Mouse (Mus musculus): ENCODE measurements around the gene Klrb1. TPM values are rescaled to one million over a fixed set of nuclear protein-coding genes. Genes with fewer than 3 reads are reported as not detected.

The Klrb1 gene
- polyA plus RNA-seq, 1 experiment from 2014 or later = not detected

DNA sequence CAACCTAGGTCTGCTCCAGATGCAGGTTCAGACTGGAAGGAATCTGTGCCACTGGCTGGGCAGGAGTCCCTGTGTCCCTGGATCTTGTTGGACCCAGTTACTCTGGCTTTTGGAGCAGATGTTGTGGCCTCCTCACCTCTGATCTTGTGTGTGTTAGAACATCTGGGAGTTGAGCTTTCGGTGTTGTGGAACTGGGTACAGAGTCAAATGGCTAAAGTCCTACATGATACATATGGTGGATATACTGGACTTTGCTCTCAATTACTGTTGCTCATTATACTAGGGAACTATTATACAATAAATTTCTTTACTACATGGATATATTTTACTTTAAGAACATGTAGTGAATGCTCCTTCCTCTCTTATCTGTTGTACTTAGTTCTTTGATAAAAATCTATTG lies 61.6 kb downstream of the Klrb1 start:
- H3K4me1 ChIP-seq (ENCODE audit: control insufficient read depth, insufficient read depth, low read length) = no peaks in the 10 kb centered on the region
- H3K9ac ChIP-seq (ENCODE audit: low read length) = no peak overlapping the region
- no peaks in the 10 kb centered on the region; the same call in 1 of the 2 replicates for H3K27me3 ChIP-seq (ENCODE audit: control insufficient read depth, insufficient read depth, low read length)
- no peak for ATAC-seq (ENCODE audit: insufficient read depth, low FRiP score)
- H3K27ac ChIP-seq (ENCODE audit: low read length) = no peak overlapping the region
- no peak overlapping the region for H3K4me2 ChIP-seq (ENCODE audit: low read depth, low read length)
- H3K36me3 ChIP-seq (ENCODE audit: control insufficient read depth, insufficient read depth, low read length) = no peaks in the 10 kb centered on the region
- H3K4me3 ChIP-seq (replicated peaks; ENCODE audit: low read length) = no peak overlapping the region
- H3K9me3 ChIP-seq (replicated peaks; ENCODE audit: control insufficient read depth, low read length) = no peaks in the 10 kb centered on the region
- 88% methylated on average over 1 of the region's 1 CpGs for WGBS

Other genes starting within 250 kb of the Klrb1 start
- gene Pzp, start 196.3 kb downstream of the Klrb1 start, polyA plus RNA-seq (2015; fragmentation: Nextera tagmentation; extraction: Ambion mirVana) = 10.9 and 15.0 TPM in 2 replicates
- 2.7 and 3.6 TPM in 2 replicates for gene A2ml1, start 141.5 kb downstream of the Klrb1 start, polyA plus RNA-seq (2015; fragmentation: Nextera tagmentation; extraction: Ambion mirVana)
- not detected in 2 replicates for gene Klrb1a, start 99.5 kb downstream of the Klrb1 start, polyA plus RNA-seq (2015; fragmentation: Nextera tagmentation; extraction: Ambion mirVana)
- gene Clec2h, start 60.7 kb downstream of the Klrb1 start, polyA plus RNA-seq (2015; fragmentation: Nextera tagmentation; extraction: Ambion mirVana) = 2.8 and 3.2 TPM in 2 replicates
- gene Klrb1c, start 66.2 kb upstream of the Klrb1 start, polyA plus RNA-seq (2015; fragmentation: Nextera tagmentation; extraction: Ambion mirVana) = 0.25 and 0.27 TPM in 2 replicates
- gene Gm44511, start 103.3 kb upstream of the Klrb1 start, polyA plus RNA-seq (2015; fragmentation: Nextera tagmentation; extraction: Ambion mirVana) = 0.44 TPM in 1 of 2 replicates, not detected in the other
- gene Klrb1b, start 103.3 kb upstream of the Klrb1 start, polyA plus RNA-seq (2015; fragmentation: Nextera tagmentation; extraction: Ambion mirVana) = 0.56 and 0.81 TPM in 2 replicates
- gene Clec2i, start 164.5 kb upstream of the Klrb1 start, polyA plus RNA-seq (2015; fragmentation: Nextera tagmentation; extraction: Ambion mirVana) = 0.17 and 0.25 TPM in 2 replicates
- gene BC035044, start 168.1 kb upstream of the Klrb1 start, polyA plus RNA-seq (2015; fragmentation: Nextera tagmentation; extraction: Ambion mirVana) = 1.5 and 2.1 TPM in 2 replicates
- gene Clec2g, start 211.3 kb upstream of the Klrb1 start, polyA plus RNA-seq (2015; fragmentation: Nextera tagmentation; extraction: Ambion mirVana) = 0.92 and 2.0 TPM in 2 replicates

All from stomach, embryonic 16.5 days (tissue).